Mouse (Mus musculus) lung, postnatal 0 days (tissue): ENCODE results near the gene Sh2d1b2.

Experiments used
- CTCF ChIP-seq: IDR thresholded peaks from 2 replicates; pipeline ENCODE4 v1.5.1; 2016; ENCODE audit warnings: antibody characterized with exemption, mild to moderate bottlenecking
- EP300 ChIP-seq: IDR thresholded peaks from 2 replicates; pipeline ENCODE4 v1.6.1; 2016; ENCODE audit warnings: antibody characterized with exemption, mild to moderate bottlenecking, control low read depth

DNA sequence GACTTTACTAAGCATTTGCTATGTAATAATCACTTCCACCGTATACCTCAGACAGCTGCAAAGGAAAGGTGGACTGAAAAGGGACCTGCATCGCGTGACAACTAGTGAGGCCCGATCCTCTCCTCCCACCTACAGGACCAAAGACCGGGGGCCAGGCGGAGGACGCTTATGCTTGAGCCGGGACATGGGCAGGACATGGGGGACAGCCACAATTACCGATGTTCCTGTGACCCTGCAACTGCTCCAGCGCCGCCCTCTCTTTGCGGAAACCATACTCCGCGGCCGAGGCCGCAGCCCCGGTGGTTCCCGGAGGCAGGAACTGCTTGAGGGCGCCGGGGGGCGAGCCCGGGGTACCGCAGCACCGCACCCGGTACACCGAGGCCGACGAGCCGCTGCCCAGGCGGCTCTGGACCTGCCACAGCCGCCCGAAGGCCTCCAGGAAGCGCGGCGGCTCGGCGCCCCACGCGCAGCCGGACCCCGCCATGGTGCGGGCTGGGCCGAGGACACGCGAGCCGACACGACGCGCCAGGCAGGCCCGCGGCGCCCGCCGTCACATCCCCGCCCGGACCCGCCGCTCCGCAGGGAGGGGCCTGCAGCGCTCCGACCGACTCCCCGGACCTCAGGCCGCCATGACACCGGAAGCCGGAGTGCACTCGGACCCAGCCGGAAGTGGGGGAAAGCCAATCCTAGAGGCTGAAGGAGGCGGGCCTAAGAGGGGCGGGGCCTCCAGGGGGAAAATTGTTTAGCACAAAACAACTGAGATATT, 17.6 kb upstream of the Sh2d1b2 start, which contains the start of gene Uhmk1:
- TF ChIP-seq CTCF (no peak), EP300 (no peak)
